Mouse (Mus musculus): ENCODE results near the gene Ddx50.
"Not testable (repeated sequence)": the region's sequence is repeated elsewhere in the genome, so short reads cannot be mapped to it uniquely, and the experiment has no call there.

Gene Ddx50

DNA sequence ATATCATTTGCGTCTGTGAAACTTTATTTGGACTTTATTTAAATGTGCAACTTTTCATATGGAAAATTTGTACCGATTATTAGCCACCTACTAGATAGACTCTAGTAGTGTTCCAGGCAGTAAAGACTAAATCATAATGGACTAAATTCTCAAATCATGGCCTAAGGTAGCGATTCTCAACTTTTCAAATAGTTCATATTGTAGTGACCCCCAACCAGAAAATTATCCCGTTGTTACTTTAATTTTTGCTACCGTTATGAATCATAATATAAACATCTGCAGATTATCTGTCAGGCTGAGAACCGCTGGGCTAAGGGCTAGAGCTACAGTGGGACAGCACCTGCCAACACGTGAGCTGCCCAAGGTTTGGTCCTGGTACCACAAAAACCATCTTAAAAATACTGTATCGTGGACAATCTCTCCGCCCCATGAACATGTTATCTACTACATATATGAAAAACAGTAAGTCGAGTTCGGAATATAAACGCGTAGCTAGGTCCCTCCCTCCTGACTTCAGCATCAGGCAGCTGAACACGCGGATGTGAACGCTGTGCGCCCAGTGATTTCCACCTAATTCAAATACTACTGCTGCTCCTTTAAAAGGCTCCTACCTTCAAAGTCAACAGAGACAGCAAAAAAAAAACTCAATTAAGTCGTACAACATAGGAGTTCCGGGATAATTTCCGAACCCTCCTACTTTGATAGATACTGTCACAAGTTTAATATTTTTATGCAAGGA lies 49.8 kb downstream of the Ddx50 start:
- DNase-seq (ENCODE audit: low spot score): peak; percentile 22

DNA sequence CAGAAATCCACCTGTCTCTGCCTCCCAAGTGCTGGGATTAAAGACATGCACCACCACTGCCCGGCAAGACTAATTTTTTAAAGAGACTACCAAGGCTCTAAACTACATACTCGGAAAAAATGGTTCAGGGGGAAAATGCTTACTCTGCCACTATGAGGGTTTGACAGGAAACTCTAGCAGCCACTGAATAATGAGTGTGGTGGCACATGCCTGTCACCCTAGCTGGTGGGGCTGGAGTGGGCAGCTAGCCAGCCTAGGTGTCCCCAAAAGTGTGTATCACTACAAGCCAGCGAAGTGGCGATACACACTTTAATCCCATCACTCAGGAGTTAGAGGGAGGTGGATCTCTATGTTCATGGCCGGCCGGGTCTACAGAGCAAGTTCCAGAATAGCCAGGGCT lies 51.0 kb downstream of the Ddx50 start:
- DNase-seq (ENCODE audit: low spot score): no peak

DNA sequence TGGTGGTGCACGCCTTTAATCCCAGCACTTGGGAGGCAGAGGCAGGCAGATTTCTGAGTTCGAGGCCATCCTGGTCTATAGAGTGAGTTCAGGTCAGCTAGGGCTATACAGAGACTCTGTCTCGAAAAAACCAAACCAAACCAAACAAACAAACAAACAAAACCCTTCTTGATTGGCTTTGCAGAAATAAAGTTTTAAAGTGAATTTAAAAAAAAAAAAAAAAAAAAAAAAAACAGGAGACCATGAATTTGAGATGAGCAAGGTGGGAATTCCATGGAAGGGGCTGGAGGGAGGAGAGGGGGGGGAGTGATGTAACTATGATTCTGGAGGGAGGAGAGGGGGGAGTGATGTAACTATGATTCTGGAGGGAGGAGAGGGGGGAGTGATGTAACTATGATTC lies 51.7 kb downstream of the Ddx50 start:
- not testable (repeated sequence) for DNase-seq (ENCODE audit: low spot score)

DNA sequence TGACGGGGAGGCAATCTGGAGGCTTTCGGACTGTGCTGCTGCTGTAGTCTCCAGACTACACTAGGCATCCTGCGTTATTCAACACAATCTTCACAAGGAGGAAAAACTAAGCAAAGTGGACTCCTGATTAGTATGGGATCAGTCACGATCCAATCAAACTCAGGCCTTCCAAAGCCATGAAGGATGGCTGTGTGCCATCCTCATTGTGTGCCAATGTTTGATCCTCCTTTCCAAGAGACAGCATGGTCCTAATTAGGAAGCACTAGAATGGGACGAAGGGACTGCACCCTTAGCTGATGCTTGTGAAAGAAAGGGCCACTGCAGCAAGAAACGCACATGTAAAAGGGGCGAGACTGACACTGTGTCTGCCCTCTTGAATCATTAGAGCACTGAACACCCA lies 58.5 kb downstream of the Ddx50 start:
- no peak for DNase-seq (ENCODE audit: low spot score)

DNA sequence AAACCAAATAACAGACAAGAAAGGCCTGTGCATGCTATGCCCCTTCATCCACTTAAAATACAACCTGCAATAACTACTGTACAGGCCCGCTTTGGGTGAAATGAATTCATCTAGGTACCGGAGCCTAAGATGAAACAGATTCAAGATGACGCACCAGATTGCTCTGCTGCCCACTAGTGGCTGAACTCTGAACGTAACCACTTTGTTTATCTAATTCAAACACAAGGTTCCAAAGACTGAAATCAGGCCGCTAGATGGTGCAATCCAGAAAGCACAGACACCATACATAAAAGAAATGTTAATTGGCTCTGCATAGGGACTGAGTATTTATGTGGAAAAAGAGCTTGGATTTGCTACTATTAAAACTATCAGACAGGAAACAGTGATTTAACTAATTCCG lies 60.8 kb downstream of the Ddx50 start:
- DNase-seq (ENCODE audit: low spot score): peak; percentile 93

DNA sequence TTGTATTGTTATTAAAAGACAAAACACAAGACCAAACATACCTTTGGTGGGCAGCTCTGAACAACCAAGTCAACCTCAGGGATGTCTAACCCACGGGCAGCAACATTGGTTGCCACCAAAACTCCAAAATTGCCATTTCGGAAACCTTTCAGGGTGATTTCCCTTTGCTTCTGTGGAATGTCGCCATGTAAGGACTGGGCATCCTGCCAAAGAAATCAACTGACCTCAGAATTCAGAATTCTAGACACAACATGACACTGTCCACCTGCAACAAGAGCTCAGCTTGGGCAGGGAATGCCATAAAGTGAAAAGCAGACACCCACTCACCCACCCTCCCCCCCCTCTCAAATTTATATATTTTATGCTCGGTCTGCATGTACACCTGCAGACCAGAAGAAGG lies 62.4 kb downstream of the Ddx50 start:
- DNase-seq (ENCODE audit: low spot score): no peak

DNA sequence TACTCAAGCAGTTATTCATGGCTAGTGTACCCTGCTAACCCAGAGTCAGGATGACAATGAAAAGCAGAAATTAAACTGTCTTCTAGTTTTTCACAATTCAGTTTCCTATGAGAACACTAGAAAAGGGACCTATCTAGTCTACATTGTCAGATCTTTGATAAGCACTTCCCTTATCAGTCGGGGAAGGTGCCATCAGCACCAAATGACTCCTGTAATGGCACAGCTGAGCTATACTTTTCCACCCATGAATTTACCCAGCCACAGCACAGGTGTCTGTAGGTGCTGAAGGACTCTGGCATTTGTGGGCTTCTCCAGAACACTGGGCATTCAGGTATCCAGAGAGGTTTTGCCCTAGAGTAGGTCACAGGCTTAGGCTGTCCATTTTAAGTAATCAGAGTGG lies 67.8 kb downstream of the Ddx50 start:
- DNase-seq (ENCODE audit: low spot score): no peak

DNA sequence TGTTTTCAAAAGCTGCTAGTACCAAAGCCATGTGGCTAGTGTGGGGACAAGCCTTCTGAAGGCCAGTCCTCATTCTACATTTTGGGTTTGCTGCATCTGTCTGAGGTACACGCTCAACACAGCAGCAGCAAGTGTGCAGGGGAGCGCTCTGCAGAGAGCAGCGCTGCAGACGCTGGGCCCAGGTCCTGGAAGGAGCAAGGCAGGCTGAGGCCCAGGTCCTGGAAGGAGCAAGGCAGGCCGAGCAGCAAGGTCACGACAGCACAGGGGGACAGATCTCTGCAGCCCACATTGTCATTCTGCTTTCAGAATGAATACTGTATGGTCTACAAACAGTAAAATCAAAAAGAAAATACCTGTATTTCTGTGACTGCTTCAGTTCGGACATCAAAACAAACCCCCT lies 68.3 kb downstream of the Ddx50 start:
- no peak for DNase-seq (ENCODE audit: low spot score)

DNA sequence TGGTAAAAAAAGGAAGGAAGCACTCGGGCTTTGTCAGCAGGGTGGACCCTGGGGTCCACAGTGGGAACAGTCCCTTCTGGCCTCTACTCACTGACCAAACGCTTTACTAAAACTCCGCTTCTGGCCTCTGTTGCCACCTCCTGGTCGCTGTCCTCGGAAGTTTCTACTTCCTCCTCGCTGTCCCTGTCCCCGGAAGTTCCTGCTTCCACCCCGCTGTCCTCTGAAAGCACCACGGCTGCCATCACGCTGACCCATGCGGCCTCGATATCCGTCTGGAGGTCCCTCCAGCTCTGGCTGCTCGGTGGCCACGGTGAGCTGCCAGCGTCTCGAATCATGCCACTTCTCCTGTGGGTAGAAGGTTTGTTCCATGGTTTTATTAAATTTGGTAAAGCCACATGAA lies 68.8 kb downstream of the Ddx50 start:
- DNase-seq (ENCODE audit: low spot score): no peak

DNA sequence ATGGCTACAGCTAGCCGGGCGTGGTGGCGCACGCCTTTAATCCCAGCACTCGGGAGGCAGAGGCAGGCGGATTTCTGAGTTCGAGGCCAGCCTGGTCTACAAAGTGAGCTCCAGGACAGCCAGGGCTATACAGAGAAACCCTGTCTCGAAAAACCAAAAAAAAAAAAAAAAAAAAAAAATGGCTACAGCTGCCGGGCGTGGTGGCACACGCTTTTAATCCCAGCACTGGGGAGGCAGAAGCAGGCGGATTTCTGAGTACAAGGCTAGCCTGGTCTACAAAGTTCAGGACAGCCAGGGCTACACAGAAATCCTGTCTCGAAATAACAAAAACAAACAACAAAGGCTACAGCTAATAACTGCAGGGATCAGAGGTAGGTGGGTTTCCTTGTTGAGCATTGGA lies 71.9 kb downstream of the Ddx50 start:
- DNase-seq (ENCODE audit: low spot score): not testable (repeated sequence)

DNA sequence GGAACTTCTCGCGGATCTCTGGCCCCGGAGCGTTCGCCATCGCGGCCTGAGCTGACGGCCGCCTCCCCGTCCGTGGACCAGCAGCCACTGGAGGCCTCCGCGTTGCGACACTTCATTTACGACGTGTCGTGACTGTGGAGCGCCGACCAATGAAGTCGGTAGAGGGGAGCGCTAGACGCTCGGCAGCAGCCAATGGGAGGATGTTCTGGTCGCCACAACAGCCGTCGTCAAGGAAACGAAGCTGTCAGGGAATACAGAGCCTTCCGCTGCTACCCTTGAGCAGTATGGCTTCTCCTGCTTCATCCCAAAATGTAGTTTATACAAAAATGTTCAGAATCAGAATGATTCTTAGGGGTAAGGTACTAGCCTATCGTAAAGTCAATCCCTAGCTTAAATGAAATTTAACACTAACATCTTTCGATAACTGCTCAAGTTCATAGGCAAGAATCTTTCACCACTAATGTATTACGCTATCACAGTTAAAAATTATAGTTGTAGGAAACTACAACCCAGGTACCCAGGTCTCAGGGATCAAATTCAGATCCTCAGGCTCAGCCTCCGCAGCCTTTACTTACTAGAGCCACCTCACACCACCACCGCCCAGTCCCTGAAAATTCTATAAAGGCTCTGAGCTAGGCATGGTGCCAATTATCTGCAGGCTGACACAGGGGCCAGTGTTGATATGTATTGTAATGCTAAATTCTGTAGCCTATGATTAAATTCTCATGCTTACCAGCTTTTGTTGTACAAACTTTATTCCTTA lies 72.5 kb downstream of the Ddx50 start, which contains the start of gene Kif1bp:
Gene Kif1bp, minus strand, starts transcription at position 120 of the 763 bp plus-strand sequence.
- peak; percentile 99 for DNase-seq (ENCODE audit: low spot score)

DNA sequence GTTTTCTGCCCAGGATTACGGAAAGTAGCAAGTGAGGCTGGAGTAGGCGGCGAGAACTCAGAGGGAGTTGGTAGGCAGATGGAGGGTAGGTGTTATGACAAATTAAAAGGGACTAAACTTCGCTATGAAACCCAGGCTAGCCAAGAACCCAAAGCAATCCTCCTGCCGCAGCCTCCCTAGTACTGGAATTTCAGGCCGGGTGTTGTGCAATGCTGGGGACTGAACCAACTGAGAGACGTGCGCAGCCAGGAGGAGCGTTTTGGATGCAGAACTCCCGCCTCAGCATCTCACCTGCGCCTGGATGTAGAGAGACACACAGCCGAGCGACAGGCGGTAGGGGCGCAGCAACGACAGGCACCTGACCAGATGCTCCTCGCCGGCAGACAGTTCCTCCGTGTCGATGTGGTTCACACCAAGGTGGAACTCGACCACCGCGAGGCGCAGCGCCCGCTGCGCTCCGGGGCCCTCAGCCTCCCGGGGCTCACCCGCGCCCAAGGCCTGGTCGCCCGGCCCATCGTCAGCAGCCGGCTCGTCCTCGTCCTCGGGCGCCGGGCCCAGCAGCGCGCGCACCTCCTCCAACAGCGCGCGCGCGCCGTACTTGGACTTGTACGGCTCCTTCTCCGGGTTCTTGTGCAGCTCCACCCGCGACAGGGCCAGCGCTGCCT lies 73.2 kb downstream of the Ddx50 start:
- DNase-seq (ENCODE audit: low spot score): no peak

DNA sequence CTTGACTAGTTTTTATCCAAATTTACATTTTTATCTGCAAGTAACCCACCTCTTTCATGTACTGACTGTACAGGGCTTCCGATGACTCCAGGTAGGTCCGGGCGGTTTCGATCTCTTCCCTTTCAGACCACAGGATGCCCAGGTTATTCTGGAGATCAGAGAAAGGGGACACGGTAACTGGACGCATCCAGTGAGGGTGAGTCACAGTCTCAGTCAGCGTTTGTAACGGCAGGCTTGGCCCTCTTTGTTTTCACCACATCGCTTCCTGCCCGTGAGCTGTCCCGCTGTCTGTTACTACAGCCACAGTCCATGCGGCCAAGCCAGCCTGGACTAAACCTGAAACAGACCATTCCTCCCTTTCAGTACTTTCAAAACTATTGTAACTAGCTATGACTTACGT lies 76.0 kb downstream of the Ddx50 start:
- DNase-seq (ENCODE audit: low spot score): no peak

DNA sequence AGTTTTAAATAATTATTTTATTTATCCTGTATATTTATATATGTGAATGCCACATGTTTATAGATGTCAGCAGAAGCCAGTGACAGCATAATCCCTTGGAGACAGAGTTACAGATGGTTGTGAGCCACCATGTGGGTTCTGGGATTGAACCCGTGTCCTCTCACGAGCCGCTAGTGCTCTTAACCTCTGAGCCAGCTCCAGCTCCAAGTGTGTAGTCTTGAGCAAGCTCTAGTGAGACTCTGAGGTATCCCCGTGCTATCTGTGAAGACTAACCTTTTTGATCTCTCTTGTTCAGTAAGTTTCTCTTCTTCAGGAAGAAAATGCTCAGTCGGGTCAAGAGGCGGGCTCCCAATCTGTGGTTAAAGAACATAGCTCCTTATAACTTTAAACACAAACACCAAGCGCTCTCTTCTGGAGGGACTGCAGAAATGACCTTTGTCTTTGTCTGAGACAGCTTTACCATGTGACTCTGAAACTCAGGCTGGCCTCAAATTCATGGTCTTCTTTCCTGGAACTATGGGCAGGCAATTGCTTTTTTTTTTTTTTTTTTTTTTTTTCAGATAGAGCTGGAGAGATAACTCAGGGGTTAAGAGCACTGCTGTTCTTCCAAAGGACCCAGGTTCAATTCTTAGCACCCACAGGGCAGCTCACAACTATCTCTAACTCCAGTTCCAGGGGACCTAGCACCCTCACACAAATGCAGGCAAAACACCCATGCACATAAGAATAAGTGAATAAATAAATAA lies 80.7 kb downstream of the Ddx50 start:
- no peak for DNase-seq (ENCODE audit: low spot score)

DNA sequence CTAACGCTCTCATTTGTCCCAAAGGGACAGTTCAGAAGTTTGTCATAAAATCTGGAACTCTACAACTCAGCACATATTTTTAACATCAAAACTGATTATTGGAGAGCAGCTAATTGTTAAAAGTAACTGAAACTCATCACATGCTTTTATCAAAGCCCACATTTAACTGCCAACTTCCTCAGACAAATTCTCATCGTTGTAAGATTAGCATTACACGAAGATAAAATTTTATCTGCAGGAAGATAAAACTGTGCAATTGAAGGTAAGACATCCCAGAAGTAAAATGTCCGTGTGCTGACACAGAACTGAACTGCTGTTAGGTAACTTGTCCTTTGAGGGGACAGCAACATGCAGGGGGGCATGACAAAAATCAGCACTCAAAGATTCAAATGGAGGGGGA lies 82.2 kb downstream of the Ddx50 start:
- no peak for DNase-seq (ENCODE audit: low spot score)
